Mouse (Mus musculus): ENCODE data around the gene Dll3.
A peak's percentile ranks its signal among the peaks of the same experiment; 100 is the strongest.

Gene Dll3

DNA sequence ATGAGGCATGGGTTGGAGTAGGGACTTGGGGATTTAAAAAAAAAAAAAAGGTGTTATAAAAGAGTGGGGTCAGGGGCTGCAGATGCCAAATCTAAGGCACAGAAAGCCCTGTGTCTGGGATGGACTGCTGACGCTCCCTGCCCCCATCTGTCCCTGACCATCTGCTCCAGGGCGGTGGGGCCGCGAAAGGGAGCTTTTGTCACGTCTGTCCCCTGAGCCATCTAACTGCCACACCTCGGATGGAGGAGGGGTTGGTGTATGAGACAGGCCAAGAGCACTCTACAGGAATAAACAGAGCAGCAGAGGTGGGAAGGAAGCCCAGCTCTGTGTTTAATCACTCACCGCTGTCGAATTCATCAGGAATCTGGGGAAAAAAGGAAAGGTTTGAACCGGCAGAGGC, 7.7 kb upstream of the Dll3 start:
- no peak for DNase-seq (ENCODE audit: low spot score in 2 of 2)

DNA sequence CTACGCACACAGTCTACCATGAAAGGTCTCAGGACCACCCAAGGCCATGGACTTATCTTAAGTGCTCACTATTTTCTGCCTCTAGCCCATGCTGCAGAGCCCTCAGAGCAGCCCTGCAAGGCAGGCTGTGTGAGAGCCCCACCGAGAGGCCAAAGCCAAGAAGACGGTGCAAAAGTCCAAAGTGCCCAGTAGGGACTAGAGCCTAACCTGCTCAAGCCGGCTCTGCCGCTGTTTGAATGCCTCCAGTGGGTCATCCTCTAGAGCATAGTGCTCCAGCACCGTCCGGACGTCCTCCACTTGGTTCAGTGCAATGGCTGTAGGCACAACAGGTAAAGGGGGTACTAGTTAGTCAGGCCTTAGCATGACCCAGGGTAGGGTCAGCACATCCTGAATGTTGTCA, 4.2 kb upstream of the Dll3 start:
- DNase-seq (ENCODE audit: low spot score in 2 of 2), result no peak

GRCm38 (mm10) chr7:28305641-28306040, 3.6 kb upstream of the Dll3 start:
- no peak for DNase-seq (ENCODE audit: low spot score in 2 of 2)

DNA sequence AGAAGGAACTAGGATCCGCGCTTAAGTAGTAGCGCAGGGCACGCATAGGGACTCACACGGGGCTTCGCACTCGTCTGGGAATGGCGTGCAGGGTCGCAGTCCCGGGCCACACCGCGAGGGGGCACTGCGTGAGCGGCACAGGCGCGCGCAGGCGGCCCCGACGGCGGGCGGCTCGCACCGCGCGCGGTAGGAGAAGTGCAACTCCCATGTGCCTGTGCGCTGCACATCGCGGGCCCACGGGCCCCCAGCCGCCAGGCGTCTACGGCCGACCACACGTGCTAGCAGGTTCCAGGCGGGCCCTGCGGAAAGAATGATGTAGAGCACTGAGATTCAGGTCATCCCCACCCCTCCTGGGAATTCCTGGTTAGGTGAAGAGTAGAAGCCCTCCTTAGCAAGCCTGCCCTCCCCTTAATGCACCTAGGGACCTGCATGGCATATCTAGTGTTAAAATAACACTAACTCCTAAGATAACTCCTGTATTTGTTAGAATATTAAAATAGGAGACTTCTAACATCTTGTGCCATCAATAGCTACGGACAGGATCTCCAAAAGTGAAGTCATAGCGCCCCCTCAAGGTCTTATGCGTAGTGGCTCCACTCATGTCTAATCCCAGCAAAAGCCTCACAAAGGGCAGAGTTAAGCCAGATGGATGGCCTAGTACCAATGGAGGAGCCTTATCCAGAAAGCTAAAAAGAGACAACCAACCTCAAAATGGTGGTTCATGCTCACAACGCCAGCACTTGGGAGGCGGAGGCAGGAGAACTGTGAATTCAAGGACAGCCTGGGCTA, 3.0 kb downstream of the Dll3 start:
- DNase-seq (ENCODE audit: low spot score in 2 of 2), result peak; percentile 44 to 50

- DNase-seq (ENCODE audit: low spot score in 2 of 2), result peak; percentile 70 to 73
These were observed 7.6 kb downstream of the Dll3 start for GRCm38 (mm10) chr7:28294481-28294880.

- DNase-seq (ENCODE audit: low spot score in 2 of 2), result peak; percentile 44 to 60
These were observed 11.1 kb downstream of the Dll3 start, which contains the start of gene Selenov for GRCm38 (mm10) chr7:28290638-28291590. Gene Selenov, minus strand, starts transcription at chr7:28291186.

GRCm38 (mm10) chr7:28290165-28290564, 11.9 kb downstream of the Dll3 start:
- no peak for DNase-seq (ENCODE audit: low spot score in 2 of 2)

GRCm38 (mm10) chr7:28280630-28281029, 21.4 kb downstream of the Dll3 start:
- no peak for DNase-seq (ENCODE audit: low spot score in 2 of 2)

DNA sequence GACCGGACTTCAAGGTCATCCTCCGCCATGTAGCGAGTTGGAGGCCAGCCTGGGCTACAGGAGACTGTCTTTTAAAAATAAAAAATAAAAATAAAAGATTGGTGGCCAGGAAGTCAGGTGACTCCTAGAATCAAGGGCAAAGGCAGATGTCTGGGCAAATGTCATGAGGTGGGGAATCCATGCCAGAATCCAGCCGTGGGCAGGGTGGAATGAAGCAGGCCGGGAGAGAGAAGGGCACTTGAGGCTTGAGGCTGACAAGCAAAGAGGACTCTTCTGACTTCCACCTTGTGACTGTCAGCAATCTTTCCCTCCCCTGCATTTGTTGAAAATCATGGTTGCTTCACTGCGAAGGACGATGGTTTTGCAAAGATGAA, 23.8 kb downstream of the Dll3 start:
- no peak for DNase-seq (ENCODE audit: low spot score in 2 of 2)

- peak; percentile 96 to 98 for DNase-seq (ENCODE audit: low spot score in 2 of 2)
These were observed 24.3 kb downstream of the Dll3 start, which contains the start of gene Eid2b for GRCm38 (mm10) chr7:28277615-28278278. Gene Eid2b, plus strand, starts transcription at chr7:28277739.

DNA sequence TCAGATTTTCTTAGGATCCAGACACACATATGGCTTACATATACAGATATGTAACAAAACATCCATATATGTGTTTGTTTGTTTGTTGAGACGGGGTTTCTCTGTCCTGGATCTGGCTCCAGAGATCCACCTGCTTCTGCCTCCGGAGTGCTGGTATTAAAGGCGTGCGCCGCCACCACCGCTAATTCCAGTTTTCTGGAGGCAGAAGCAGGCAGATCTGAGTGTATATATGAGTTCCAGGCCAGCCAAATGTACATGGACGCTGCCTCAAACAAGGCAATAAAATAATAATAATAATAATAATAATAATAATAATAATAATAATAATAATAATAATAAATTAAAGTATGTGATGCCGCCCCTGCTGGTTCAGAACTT, 24.8 kb downstream of the Dll3 start:
- no peak for DNase-seq (ENCODE audit: low spot score in 2 of 2)

DNA sequence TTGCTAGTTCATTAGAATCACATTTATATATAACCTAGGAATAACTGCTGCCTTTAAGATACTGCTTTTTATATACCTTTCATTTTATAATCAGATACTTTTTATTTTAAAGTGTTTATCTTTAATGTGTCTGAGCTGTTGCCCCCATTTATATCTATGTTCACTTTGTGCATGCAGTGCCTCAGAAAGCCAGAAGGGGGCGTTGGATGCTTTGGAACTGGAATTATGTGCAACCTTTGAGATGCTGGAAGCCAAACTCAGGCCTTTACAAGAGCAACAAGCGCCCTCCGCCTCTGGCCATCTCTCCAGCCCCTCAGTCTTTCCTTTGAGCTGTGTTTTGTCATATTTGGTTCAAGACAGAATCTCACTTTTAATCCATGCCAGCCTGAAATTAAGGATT, 30.3 kb downstream of the Dll3 start:
- no peak for DNase-seq (ENCODE audit: low spot score in 2 of 2)

- DNase-seq (ENCODE audit: low spot score in 2 of 2), result no peak
These were observed 32.7 kb downstream of the Dll3 start for GRCm38 (mm10) chr7:28269355-28269754.

DNA sequence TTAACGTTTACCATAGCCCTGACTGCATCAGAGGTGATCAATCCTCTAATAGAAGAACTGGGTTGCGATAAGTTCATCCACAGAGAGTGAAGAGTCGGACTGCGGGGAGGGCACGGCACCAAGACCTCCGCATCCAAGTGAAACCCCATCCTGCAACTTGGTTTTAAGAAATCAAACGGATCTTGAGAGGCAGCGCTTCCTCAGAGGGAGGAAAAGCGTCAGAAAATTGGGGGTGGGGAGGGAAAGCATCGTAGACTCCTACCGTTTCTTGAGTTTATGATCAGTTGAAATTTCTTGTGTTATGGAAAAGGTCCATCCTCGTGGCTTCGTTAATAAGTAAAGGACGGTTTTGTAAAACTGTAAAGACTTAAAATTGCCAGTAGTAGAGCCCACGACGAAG, 33.5 kb downstream of the Dll3 start:
- no peak for DNase-seq (ENCODE audit: low spot score in 2 of 2)

- DNase-seq (ENCODE audit: low spot score in 2 of 2), result peak; percentile 55 to 63
These were observed 34.0 kb downstream of the Dll3 start for GRCm38 (mm10) chr7:28268042-28268531.

DNA sequence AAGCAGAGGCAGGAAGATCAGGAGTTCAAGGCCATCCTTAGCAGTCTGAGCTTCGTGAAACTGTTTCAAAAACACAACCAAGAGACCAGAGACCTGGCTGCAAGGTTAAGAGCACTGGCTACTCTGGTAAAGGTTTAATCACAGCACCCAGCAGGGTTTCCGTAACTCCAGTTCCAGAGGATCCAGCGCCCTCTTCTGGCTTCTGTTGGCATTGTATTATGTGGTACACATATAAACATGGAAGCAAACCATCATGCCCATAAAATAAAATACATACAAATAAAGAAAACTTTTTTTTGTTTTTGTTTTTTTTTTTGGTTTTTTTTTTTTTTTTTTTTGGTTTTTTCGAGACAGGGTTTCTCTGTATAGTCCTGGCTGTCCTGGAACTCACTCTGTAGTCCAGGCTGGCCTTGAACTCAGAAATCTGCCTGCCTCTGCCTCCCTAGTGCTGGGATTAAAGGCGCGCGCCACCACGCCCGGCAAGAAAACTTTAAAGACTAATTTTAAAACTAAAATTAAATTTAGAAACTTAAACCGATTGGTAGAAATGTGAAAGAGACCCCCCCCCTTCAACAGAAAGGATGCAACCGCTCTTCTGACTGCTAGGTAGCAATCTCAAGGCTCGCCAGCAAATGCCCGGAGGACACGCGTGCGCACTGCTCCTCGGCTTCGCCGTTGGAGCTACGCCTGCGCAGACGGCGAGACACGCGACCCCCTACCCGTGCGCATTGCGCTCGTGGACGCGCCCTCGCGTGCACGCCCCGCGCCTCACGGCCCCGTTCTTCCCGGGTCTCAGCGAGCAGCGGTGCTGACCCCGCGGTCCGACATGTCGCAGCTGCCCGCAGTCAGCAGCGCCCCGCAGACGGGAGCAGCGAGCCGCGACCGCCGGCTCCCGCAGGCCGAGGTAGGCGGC, 34.7 kb downstream of the Dll3 start, which contains the start of gene Eid2:
Eid2 (plus strand) TSS at position 753 of the 913 bp plus-strand sequence.
- DNase-seq (ENCODE audit: low spot score in 2 of 2), result peak; percentile 91 to 93

DNA sequence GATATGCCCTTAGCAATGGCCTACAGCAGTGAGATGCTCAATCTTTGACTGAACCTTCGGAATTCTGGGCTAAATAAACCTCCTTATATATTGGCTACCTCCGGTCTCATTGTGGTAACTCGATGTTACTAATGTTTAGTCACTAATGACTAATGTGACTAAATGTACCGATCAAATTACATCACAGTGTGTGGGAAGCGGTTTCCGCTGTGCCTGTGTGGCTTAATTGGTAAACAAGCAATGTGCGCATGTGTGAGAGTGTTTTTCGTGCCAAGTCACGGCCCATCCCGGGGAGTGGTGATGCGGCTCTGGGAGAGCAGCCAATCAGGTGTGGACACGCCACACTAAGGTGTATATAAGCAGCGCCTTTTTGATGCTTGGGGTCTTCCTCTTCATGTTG, 36.6 kb downstream of the Dll3 start:
- DNase-seq (ENCODE audit: low spot score in 2 of 2), result no peak

DNA sequence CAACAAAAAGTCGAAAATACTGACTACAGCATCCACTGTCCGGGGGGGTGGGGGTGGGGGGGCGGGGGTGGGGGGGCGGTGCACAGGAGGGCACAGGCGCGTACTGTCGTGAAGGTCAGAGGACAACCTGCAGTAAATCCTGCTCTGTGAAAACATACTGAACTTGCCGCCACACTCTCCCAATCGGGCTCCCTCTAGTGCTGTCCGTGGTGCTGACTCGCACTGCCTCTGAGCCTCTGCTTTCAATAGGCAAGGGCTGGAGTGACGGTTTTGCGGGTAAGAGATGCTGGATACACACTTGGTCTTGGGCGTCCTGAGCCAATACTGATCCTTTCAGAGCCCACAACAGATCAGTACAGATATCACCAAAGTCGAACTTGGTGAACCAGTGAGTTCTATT, 38.3 kb downstream of the Dll3 start:
- peak; percentile 33 to 43 for DNase-seq (ENCODE audit: low spot score in 2 of 2)

DNA sequence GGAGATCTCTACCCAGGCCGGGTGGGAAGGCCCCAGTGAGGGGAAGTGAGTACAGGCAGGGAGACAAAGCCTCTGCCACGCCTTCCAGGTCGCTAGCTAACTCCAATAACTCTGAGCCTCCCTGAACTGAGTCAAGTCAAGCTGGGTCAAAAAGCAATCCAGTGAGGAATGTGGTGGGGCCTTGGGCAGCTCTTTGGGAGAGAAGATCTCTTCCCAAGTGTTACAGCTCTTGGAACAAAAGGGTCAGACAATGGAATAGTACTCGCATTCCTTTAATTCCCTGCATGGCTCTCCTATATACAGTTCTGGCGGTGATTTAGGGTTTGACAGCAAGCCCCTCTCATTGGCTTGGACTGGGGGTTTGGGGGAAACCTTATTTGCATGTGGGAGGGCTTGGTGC, 39.2 kb downstream of the Dll3 start:
- no peak for DNase-seq (ENCODE audit: low spot score in 2 of 2)

GRCm38 (mm10) chr7:28255476-28255875, 46.6 kb downstream of the Dll3 start:
- DNase-seq (ENCODE audit: low spot score in 2 of 2), result no peak

- no peak for DNase-seq (ENCODE audit: low spot score in 2 of 2)
These were observed 47.4 kb downstream of the Dll3 start for GRCm38 (mm10) chr7:28254591-28254990.
